Mouse (Mus musculus): ENCODE measurements around the gene Slc17a7.

DNA sequence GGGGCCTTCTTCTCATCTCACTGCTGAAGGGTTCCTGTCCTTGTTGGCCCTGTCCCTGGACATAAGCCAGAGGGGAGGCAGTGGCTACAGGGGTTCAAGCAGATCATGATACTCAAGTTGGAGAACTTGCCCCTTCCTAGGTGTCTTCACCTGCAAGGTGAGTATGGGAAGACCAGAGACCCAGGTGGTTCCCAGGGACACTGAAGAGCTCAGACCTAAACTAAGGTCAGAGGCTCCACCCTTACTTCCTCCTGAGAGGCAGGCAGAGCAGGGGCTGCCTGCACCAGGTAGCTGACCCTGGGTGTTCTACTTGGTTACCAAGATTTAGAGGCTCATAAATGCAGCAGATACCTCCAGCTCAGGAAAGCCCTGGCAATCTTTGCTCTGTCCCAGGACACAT is 41.8 kb upstream of the Slc17a7 start:
- TF ChIP-seq CTCF (IDR thresholded peaks at IDR 0.05; ENCODE audit: low read depth, low read length) = no peak
- TF ChIP-seq POLR2A (IDR thresholded peaks at IDR 0.05; ENCODE audit: insufficient read depth, low read length) = no peak
